Mouse (Mus musculus): ENCODE results near the gene Hoxb8.

Hoxb8 gene

GRCm38 (mm10) chr11:96268031-96268745 lies 13.5 kb upstream of the Hoxb8 start:
- no peak for DNase-seq

- peak; percentile 90 for DNase-seq
Observed at GRCm38 (mm10) chr11:96269869-96270268, 11.8 kb upstream of the Hoxb8 start.

GRCm38 (mm10) chr11:96270996-96271540 lies 10.6 kb upstream of the Hoxb8 start, which contains the start of gene Hoxb9:
Gene Hoxb9, plus strand, starts transcription at chr11:96271457.
- DNase-seq = peak; percentile 88

GRCm38 (mm10) chr11:96271541-96272011 lies 10.1 kb upstream of the Hoxb8 start:
- DNase-seq = no peak

GRCm38 (mm10) chr11:96272024-96272921 lies 9.4 kb upstream of the Hoxb8 start:
- no peak for DNase-seq

GRCm38 (mm10) chr11:96274428-96274827 lies 7.3 kb upstream of the Hoxb8 start:
- DNase-seq = no peak

- no peak for DNase-seq
Observed at GRCm38 (mm10) chr11:96275896-96276295, 5.8 kb upstream of the Hoxb8 start.

- DNase-seq = no peak
Observed at GRCm38 (mm10) chr11:96277151-96278044, 4.3 kb upstream of the Hoxb8 start.

GRCm38 (mm10) chr11:96278324-96278723 lies 3.4 kb upstream of the Hoxb8 start:
- no peak for DNase-seq

GRCm38 (mm10) chr11:96278773-96279172 lies 2.9 kb upstream of the Hoxb8 start:
- DNase-seq = peak; percentile 93

- DNase-seq = no peak
Observed at GRCm38 (mm10) chr11:96279421-96280233, 2.1 kb upstream of the Hoxb8 start.

GRCm38 (mm10) chr11:96280399-96281378 lies 1.0 kb upstream of the Hoxb8 start:
- DNase-seq = no peak

GRCm38 (mm10) chr11:96281396-96281795 lies 309 bp upstream of the Hoxb8 start:
- DNase-seq = no peak

GRCm38 (mm10) chr11:96282795-96283430 lies 1.2 kb downstream of the Hoxb8 start:
- DNase-seq = no peak

GRCm38 (mm10) chr11:96284041-96284749 lies 2.5 kb downstream of the Hoxb8 start:
- peak; percentile 89 for DNase-seq

GRCm38 (mm10) chr11:96284774-96285734 lies 3.3 kb downstream of the Hoxb8 start:
- DNase-seq = no peak

All from heart, adult 11 months (tissue).